Mouse (Mus musculus) MEL (cell line): ENCODE data around the gene Svs1.

Source experiments
- CTCF ChIP-seq, 3 experiments: IDR thresholded peaks in 2 of 3; conservative IDR thresholded peaks in 1 of 3; 2 replicates each; pipeline ENCODE4 v1.5.1; 2011 to 2012; ENCODE audit warnings: low read length in 3 of 3, low read depth in 2 of 3, mild to moderate bottlenecking in 2 of 3, improper control_type of control experiment in 1 of 3, inconsistent platforms in 1 of 3, mixed read lengths in 1 of 3, moderate library complexity in 1 of 3; ENCODE audit not compliant: control insufficient read depth in 1 of 3, insufficient read depth in 1 of 3, poor library complexity in 1 of 3, severe bottlenecking in 1 of 3
- E2F4 ChIP-seq: IDR thresholded peaks from 2 replicates; pipeline ENCODE4 v1.6.1; 2011; ENCODE audit warnings: low read depth, low read length, improper control_type of control experiment, borderline replicate concordance
- EP300 ChIP-seq, 2 experiments: IDR thresholded peaks; 2 replicates each; pipeline ENCODE4 v1.6.1; 2011; ENCODE audit warnings: improper control_type of control experiment in 2 of 2, low read length in 2 of 2, low read depth in 1 of 2, mild to moderate bottlenecking in 1 of 2
- MXI1 ChIP-seq: IDR thresholded peaks from 2 replicates; pipeline ENCODE4 v1.6.1; 2011; ENCODE audit warnings: mild to moderate bottlenecking, low read depth, low read length, improper control_type of control experiment
- POLR2A ChIP-seq, 2 experiments: IDR thresholded peaks; 2 replicates each; pipeline ENCODE4 v1.6.1; 2011 to 2012; ENCODE audit warnings: low read length in 2 of 2, mild to moderate bottlenecking in 2 of 2, control low read depth in 1 of 2, improper control_type of control experiment in 1 of 2, low read depth in 1 of 2, moderate library complexity in 1 of 2; ENCODE audit not compliant: control insufficient read depth in 1 of 2, insufficient read depth in 1 of 2, poor library complexity in 1 of 2
- POLR2AphosphoS2 ChIP-seq: IDR thresholded peaks from 2 replicates; pipeline ENCODE4 v1.6.1; 2011; ENCODE audit warnings: low read length, improper control_type of control experiment
- TCF12 ChIP-seq: IDR thresholded peaks from 2 replicates; pipeline ENCODE4 v1.6.1; 2014; ENCODE audit warnings: low read depth, mild to moderate bottlenecking, inconsistent platforms, low read length, improper control_type of control experiment, moderate library complexity

DNA sequence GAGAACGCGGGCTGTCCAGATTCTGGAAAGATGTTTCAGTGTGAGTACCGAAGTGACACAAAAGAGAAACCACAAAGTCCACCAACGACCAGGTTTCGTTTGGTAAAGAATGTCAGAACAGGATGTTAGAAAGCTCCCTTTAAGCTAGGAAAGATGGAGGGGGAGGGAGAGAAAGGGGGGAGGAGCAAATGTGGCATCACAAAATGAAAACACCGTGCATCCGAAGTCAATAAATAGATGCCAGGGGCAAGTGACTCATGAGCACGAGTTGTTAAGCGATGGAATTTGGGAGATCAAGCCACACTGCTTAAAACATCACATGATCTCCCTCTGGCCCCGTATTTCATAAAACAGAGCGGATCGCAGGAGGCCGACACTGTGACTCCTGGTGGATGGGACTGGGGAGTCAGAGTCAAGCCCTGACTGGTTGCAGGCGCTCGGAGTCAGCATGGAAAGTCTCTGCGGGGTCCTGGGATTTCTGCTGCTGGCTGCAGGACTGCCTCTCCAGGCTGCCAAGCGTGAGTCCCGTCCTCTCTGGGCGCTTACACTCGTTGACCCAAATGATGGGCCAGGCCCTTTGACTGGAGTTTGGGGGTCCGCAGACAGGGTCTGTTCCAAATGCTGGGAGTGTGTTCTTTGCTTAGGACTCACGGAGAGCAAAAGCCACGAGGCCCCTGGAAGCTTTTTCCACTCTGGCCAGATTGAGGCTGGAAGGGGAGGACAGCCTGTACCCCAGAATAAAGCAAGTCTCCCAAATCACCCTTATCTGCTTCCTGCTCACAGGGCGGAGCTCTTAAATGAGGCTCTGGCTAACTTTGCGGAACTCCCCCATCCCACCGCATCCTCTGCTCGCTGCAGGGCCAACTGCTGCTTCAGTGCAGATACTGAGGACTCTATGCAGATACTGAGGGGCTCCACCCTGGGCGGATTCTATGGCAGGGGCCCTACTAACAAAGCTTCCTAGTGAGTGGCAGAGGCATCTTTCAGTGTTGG, 49.9 kb downstream of the Svs1 start, which contains the start of gene Gpnmb:
- no peak for TF ChIP-seq EP300 (IDR thresholded peaks at IDR 0.05; ENCODE audit: low read depth in 1 of 2, low read length in 2 of 2)
- TF ChIP-seq TCF12: no peak
- no peak for TF ChIP-seq POLR2AphosphoS2
- no peak for TF ChIP-seq POLR2A (IDR thresholded peaks at IDR 0.05; ENCODE audit: control insufficient read depth in 1 of 2, insufficient read depth in 1 of 2, low read depth in 1 of 2, low read length in 2 of 2, poor library complexity in 1 of 2)
- TF ChIP-seq MXI1: no peak
- no peak for TF ChIP-seq CTCF (IDR thresholded peaks at IDR 0.05 in 2 of 3, conservative IDR thresholded peaks at IDR 0.05 in 1 of 3; ENCODE audit: control insufficient read depth in 1 of 3, insufficient read depth in 1 of 3, low read depth in 2 of 3, low read length in 3 of 3, poor library complexity in 1 of 3, severe bottlenecking in 1 of 3)
- TF ChIP-seq E2F4: no peak
